In the genomic region with DNA sequence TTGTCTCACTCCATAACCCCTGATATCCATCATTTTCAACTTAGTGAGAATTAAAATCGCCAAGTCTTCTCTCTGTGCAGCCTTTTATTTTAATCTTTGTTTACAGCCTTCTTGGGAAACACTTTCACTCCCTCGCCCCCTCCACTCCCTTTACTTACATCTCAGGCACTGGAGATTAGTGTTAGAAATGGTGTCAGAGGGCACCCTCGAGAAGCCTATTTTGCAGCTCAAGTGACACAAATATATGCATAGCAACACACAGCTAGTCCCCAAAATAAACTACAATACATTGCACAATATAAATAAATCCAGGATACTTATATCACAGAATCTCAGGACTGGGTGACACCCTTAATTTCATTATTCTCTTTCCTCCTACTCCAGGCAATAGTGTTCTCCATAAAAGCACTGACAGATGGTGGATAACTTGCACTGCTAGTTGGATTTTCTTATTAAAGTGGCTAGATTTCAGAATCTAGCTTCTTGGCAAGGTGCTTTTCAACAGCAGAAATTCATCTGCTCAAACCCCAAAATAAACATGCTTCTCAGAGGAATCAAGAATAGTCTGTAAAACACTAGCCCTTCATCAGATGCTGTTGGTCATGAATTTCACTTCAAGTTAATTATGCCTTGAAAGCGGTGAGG, we compare ENCODE assay signal across 27 mouse cellular contexts.
DNase-seq lines count a peak whose midpoint lies in the region; ATAC-seq and TF ChIP-seq lines count a peak whose summit lies in the region.
"Had no signal": no experiment of that assay in that cellular context is flagged by ENCODE, and none has a peak within 500 bp of the region (broad histone marks: within the 10 kb centered on the region; RNA-seq: fewer than 3 reads in every experiment).

No protein-coding gene starts in this region.

- TF ChIP-seq CTCF in cortical plate, adult 2 months (IDR thresholded peaks at IDR 0.05; ENCODE audit: extremely low read depth, insufficient read depth, low read length), result no peak

- DNase-seq in frontal cortex, postnatal 14 days (ENCODE audit: low spot score in 2 of 2), result no peak
- DNase-seq in left cerebral cortex, postnatal 25 days (ENCODE audit: low spot score in 2 of 2), result peak; percentile 23 to 86
- no peak for DNase-seq in left cerebral cortex, adult 11 months (ENCODE audit: low spot score)
- DNase-seq in brain, adult 2 months (ENCODE audit: low read depth, low spot score), result peak; percentile 80
- no peak for DNase-seq in cerebellum, adult 18-20 months
- DNase-seq: adrenal gland, adult 2 months; adrenal gland, postnatal 36 days; B cell, adult 2 months; cerebellum, adult 9-10 months; gastrocnemius, postnatal 14 days; heart, postnatal 14 days; kidney, adult 11 months; kidney, postnatal 14 days; lung, postnatal 4 days; retina, postnatal 1 day; spleen, adult 18-20 months had no signal

- H3K27ac ChIP-seq in cortical plate, adult 2 months (ENCODE audit: insufficient read depth, low read length), result 0 out of 2 replicates have a peak overlapping the region, but pooled peaks have one; percentile 67
- H3K27ac ChIP-seq: embryonic facial prominence, embryonic 13.5 days; hindbrain, embryonic 10.5 days; hindbrain, embryonic 15.5 days; limb, embryonic 13.5 days; lung, embryonic 15.5 days; midbrain, embryonic 15.5 days; neural tube, embryonic 15.5 days had no signal

- intact Hi-C loops in left cerebral cortex, postnatal 25 days (cut with DNase I), result no loop called here

- peak; percentile 93 for ATAC-seq in frontal cortex, adult (ENCODE audit: low TSS enrichment)
- no peak for ATAC-seq in megakaryocyte progenitor cell, adult 5-6 weeks (replicated peaks; ENCODE audit: poor library complexity)
- ATAC-seq: inflammation-experienced regulatory T-cells, adult 6 months; midbrain, embryonic 15.5 days had no signal

- peaks cover 2% of the 10 kb centered on the region; the same call in 1 of the 2 replicates for H3K4me1 ChIP-seq in cortical plate, adult 2 months (ENCODE audit: control insufficient read depth, insufficient read depth, low read length)
- H3K4me1 ChIP-seq: embryonic facial prominence, embryonic 13.5 days; hindbrain, embryonic 10.5 days; hindbrain, embryonic 15.5 days; limb, embryonic 13.5 days; lung, embryonic 15.5 days; midbrain, embryonic 15.5 days; neural tube, embryonic 15.5 days had no signal

- no peak overlapping the region for H3K4me3 ChIP-seq in cortical plate, adult 2 months (ENCODE audit: insufficient read depth, low read length)
- H3K4me3 ChIP-seq: embryonic facial prominence, embryonic 13.5 days; hindbrain, embryonic 10.5 days; hindbrain, embryonic 15.5 days; limb, embryonic 13.5 days; lung, embryonic 15.5 days; midbrain, embryonic 15.5 days; neural tube, embryonic 15.5 days had no signal

- TF ChIP-seq POLR2A in cortical plate, adult 2 months (IDR thresholded peaks at IDR 0.05; ENCODE audit: extremely low read depth, insufficient read depth, low read length), result no peak

Comparison
In these comparisons a context has a peak if more than half of its experiments do, and no peak if none do; other contexts are left out.
1. DNase-seq: peak in left cerebral cortex, postnatal 25 days (2 of 2) and brain, adult 2 months (single experiment); none in frontal cortex, postnatal 14 days (0 of 2), left cerebral cortex, adult 11 months (single experiment) and cerebellum, adult 18-20 months (0 of 2).